Mouse (Mus musculus): ENCODE data around the gene Zzef1.

Zzef1 gene

DNA sequence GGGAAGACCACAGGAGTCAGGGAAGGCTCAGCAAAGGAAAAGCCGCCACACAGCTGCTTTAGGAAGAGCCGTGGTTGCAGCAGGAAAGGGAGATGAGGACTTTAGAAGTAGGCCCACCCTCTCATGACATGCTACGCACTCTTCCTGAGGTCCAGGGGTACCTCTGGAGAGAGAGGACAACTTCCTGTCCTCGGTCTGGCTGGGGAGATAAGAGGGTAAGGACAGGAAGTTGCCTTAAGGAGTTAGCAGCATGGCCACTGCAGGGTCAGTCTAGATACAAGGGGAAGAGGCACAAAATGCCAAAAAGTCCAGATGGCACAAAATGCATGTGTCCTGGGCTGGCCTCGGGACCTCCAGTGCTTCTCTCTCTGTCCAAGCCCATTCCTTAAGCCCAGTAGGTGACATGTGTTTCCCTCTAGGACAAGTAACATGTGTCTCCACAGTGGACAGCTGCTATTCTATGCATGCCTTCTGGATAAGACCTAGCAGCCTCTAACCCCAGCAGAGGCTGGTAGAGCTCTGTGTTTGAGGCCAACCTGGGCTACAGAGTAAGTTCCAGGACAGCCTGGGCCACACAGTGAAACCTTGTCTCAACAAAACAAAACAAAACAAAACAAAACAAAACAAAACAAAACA lies 159.4 kb downstream of the Zzef1 start:
- DNase-seq (ENCODE audit: low spot score in 2 of 2) = no peak

DNA sequence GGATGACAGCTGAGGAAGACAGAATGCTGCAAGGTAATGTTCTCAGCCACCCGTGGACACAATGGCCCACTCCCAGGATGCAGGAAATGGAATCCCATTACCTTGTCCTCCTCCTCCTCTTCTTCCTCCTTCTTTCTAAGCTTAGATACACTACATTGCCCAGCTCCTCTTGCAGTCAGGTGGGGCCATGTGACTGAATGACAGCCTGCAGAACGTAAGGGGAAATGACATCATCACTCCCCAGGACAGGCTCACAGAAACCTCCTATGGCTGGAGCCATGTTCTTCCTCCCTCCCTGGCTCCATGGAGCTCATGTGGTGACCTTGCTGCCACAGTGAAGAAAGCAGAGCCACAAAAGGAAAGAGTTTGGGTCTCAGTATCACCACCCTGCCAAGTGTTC lies 161.3 kb downstream of the Zzef1 start:
- no peak for DNase-seq (ENCODE audit: low spot score in 2 of 2)

- DNase-seq (ENCODE audit: low spot score in 2 of 2) = no peak
Measured at GRCm38 (mm10) chr11:72959924-72960679, 164.1 kb downstream of the Zzef1 start.

DNA sequence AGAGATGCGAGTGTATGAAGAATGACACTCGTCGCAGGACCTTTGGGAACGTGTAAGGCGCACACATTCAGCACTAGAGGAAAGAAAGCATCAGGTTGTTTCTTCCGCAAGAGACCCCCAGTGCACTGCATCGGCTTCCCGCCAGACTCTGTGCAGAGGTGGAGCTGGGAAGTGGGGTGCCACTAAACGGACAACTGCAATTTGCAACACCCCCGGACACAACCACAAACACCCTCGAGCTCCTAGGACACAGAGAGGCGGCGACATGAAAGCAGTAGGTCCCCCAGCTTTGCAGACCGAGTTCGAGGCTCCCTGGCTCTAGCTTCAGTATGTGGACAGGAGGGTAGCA lies 164.7 kb downstream of the Zzef1 start:
- no peak for DNase-seq (ENCODE audit: low spot score in 2 of 2)

DNA sequence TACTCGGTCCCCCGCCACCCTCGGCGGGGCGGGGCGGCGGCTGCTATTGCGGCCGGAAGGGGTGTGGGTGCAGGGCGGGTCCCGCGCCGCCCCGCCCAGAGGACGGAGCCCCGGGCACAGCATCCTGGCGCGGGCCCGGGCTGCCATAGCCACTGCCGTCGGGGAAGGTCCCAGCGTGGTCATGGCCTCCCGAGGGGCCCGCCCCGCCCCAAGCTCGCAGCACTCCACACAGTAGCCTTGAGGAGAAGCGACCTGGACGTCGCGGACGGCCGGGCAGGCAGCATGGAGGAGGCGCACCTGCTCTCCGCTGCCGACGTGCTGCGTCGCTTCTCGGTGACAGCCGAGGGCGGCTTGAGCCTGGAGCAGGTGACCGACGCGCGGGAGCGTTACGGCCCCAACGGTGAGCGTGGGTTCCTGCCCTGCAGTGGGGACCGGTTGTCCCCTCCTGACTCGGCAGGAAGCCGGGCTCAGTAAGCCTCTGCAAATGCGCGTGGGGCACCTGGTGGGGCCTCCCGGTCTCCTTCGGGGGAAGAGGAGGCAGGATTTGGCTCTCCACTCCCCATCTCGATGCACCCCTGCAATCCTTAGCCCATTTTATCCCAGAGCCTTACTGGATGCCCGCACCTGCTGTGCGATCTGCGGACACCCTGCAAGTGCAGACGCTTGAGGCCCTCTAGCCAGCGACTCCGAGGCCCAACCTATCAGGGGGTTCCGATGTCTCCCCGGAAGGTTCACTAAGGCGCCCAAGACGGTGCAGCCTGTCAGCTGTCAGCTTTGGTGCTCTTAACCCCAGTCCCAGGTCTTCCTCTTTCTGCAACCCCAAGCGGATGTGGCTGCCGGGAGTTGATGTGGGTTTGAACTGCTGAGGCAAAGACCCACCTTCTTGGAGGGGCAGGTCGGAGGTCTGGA lies 165.3 kb downstream of the Zzef1 start, which contains the start of gene Atp2a3:
Gene Atp2a3 (plus strand): TSS at position 98 of the 909 bp plus-strand sequence.
- no peak for DNase-seq (ENCODE audit: low spot score in 2 of 2)

GRCm38 (mm10) chr11:72962378-72962777 lies 166.4 kb downstream of the Zzef1 start:
- no peak for DNase-seq (ENCODE audit: low spot score in 2 of 2)

- DNase-seq (ENCODE audit: low spot score in 2 of 2) = no peak
Measured at GRCm38 (mm10) chr11:72963058-72963788, 167.2 kb downstream of the Zzef1 start.

DNA sequence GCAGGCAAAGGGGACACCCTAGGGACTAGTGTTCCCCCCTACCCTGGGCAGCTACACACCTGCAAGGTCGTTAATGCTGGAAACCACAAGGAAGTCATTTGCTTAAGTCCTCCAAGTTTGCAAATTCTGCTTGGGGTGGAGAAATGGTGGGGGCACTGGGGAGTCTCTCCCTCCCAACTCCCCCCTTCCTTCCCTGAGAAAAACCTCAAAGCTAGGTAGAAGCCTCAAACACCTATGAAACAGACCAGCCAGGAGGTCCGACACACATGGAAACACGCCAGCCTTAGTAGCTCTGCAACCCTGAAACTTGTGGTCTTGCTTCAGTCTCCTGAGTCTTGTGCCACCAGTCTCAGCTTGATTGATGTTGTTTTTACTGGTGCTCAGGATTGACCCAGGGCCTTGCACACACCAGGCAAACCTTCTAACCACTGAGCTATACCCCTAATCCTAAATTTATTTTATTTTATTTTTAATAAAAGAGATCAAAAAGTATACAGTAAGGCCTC lies 167.8 kb downstream of the Zzef1 start:
- no peak for DNase-seq (ENCODE audit: low spot score in 2 of 2)

DNA sequence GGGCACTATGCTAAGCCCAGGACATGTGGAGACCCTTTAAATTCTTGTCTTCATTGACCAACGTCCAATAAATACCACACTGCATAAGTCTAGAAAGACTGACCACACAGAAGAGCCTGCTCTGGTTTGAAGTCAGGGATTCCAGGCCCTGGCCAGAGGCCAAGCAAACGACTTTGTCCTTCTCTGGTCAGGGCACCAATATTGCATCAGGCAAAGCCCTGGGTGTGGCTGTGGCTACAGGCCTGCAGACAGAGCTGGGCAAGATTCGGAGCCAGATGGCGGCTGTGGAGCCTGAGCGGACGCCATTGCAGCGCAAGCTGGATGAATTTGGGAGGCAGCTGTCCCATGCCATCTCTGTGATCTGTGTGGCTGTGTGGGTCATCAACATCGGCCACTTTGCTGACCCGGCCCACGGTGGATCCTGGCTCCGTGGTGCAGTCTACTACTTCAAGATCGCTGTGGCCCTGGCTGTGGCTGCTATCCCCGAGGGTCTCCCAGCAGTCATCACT lies 179.0 kb downstream of the Zzef1 start:
- DNase-seq (ENCODE audit: low spot score in 2 of 2) = no peak

Data from urinary bladder, adult 18-20 months (tissue).